Mouse (Mus musculus): ENCODE results near the gene Smurf1. TPM values are rescaled to one million over a fixed set of nuclear protein-coding genes. Genes with fewer than 3 reads are reported as not detected.

Smurf1 gene
- total and polyA plus RNA-seq, 2 experiments from 2014 or later: 22.6 to 58.1 TPM

GRCm38 (mm10) chr5:144919790-144920189 lies 45.9 kb downstream of the Smurf1 start:
- no peak overlapping the region for H3K27ac ChIP-seq
- 91% methylated on average over 8 of the region's 8 CpGs for WGBS
- no peak overlapping the region for H3K4me3 ChIP-seq (ENCODE audit: low read length)
- H3K9ac ChIP-seq (replicated peaks; ENCODE audit: low read length): no peak overlapping the region
- TF ChIP-seq CTCF (IDR thresholded peaks at IDR 0.05; ENCODE audit: low read depth): no peak
- no peaks in the 10 kb centered on the region for H3K36me3 ChIP-seq (ENCODE audit: insufficient read depth, low read length)
- H3K9me3 ChIP-seq (ENCODE audit: low read length): no peaks in the 10 kb centered on the region
- ATAC-seq (no peak), DNase-seq (ENCODE audit: low spot score) (no peak)
- H3K4me2 ChIP-seq (ENCODE audit: low read depth, low read length): no peak overlapping the region
- peaks cover 19% of the 10 kb centered on the region for H3K4me1 ChIP-seq (ENCODE audit: insufficient read depth, low read length)
- no peaks in the 10 kb centered on the region for H3K27me3 ChIP-seq (ENCODE audit: insufficient read depth, low read length)

GRCm38 (mm10) chr5:144919194-144919593 lies 46.5 kb downstream of the Smurf1 start:
- Histone ChIP-seq H3K27ac (no peak overlapping the region), H3K9me3 (ENCODE audit: low read length) (no peaks in the 10 kb centered on the region), H3K36me3 (ENCODE audit: insufficient read depth, low read length) (no peaks in the 10 kb centered on the region), H3K4me2 (ENCODE audit: low read depth, low read length) (no peak overlapping the region), H3K27me3 (ENCODE audit: insufficient read depth, low read length) (no peaks in the 10 kb centered on the region), H3K9ac (replicated peaks; ENCODE audit: low read length) (no peak overlapping the region), H3K4me3 (ENCODE audit: low read length) (no peak overlapping the region), H3K4me1 (ENCODE audit: insufficient read depth, low read length) (peaks cover 22% of the 10 kb centered on the region)
- TF ChIP-seq CTCF (IDR thresholded peaks at IDR 0.05; ENCODE audit: low read depth): no peak
- DNase-seq (ENCODE audit: low spot score): no peak
- ATAC-seq: no peak
- 66% methylated on average over 9 of the region's 9 CpGs for WGBS

DNA sequence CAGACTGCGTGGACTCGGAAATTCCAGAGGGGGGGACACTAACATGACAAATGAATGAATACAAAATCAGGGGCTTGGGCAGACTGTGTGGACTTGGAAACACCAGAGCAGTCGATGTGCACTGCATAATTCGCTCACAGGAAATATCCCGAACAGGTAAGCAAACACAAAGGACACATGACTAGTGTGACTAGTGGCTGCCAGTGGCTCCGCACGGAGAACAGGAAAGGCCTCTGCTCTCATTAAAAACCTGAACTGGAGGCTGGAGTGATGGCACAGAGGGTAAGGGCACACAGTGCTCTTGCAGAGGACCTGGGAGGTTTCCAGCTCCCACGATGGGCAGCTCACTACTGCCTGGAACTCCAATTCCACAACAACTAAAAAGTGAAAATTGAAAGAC lies 47.4 kb downstream of the Smurf1 start:
- Histone ChIP-seq H3K27ac (no peak overlapping the region), H3K36me3 (ENCODE audit: insufficient read depth, low read length) (no peaks in the 10 kb centered on the region), H3K4me2 (ENCODE audit: low read depth, low read length) (no peak overlapping the region), H3K9ac (replicated peaks; ENCODE audit: low read length) (no peak overlapping the region), H3K9me3 (ENCODE audit: low read length) (no peaks in the 10 kb centered on the region), H3K27me3 (ENCODE audit: insufficient read depth, low read length) (no peaks in the 10 kb centered on the region), H3K4me3 (ENCODE audit: low read length) (no peak overlapping the region), H3K4me1 (ENCODE audit: insufficient read depth, low read length) (peaks cover 27% of the 10 kb centered on the region)
- 64% methylated on average over 8 of the region's 8 CpGs for WGBS
- ATAC-seq (no peak), DNase-seq (ENCODE audit: low spot score) (no peak)
- TF ChIP-seq CTCF (IDR thresholded peaks at IDR 0.05; ENCODE audit: low read depth): no peak

DNA sequence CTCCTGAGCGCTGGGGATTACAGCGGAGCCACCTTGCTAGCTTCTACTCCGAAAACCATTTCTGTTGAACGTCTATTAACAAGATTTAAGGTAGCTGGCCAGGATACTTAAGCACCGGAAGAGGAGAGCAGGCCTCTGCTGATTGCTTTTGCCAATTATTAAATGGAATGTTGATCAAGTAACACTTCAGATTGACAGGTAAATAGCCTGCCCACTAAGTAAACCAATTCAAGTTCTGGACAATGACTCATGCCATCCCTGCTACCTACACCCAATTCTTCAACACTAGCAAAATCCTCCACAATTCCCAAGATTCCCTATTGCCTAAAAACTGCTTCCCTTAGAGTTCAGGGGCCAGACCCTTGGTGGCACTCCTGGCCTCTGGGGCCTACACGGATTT lies 48.5 kb downstream of the Smurf1 start:
- 91% methylated on average over 6 of the region's 6 CpGs for WGBS

GRCm38 (mm10) chr5:144915828-144916227 lies 49.8 kb downstream of the Smurf1 start:
- 70% methylated on average over 5 of the region's 5 CpGs for WGBS
- no peak for ATAC-seq

More for the DNA sequence above, 48.5 kb downstream of the Smurf1 start:
- Histone ChIP-seq H3K4me3 (ENCODE audit: low read length) (no peak overlapping the region), H3K27me3 (ENCODE audit: insufficient read depth, low read length) (no peaks in the 10 kb centered on the region), H3K4me2 (ENCODE audit: low read depth, low read length) (no peak overlapping the region), H3K36me3 (ENCODE audit: insufficient read depth, low read length) (no peaks in the 10 kb centered on the region), H3K4me1 (ENCODE audit: insufficient read depth, low read length) (peaks cover 23% of the 10 kb centered on the region), H3K27ac (no peak overlapping the region), H3K9me3 (ENCODE audit: low read length) (no peaks in the 10 kb centered on the region), H3K9ac (replicated peaks; ENCODE audit: low read length) (no peak overlapping the region)
- ATAC-seq (no peak), DNase-seq (ENCODE audit: low spot score) (no peak)
- TF ChIP-seq CTCF (IDR thresholded peaks at IDR 0.05; ENCODE audit: low read depth): no peak

DNA sequence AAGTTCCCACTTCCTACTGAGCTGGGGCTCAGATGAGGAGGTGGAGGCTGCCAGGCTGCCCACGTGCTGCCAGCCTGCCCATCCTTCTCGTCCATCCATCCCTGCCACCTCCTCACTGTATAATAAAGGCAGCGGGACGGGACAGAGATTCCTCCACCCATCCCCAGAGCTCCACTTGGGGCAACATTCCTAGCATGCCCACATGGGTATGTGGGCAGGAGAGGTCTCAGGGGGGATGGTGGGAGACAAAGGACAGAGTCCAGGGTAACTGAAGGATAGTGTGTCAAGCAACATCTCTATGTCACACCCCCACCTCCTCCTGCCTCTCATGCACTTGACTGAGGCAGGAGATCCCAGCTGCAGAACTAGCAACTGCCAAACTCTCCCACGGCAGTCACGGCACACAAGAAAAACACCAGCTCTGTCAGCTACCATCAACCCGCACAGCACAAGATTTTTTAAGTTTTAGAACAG lies 51.2 kb downstream of the Smurf1 start:
- ATAC-seq: 0 out of 2 replicates have a peak, but pooled peaks have one; percentile 7

More at GRCm38 (mm10) chr5:144915828-144916227, 49.8 kb downstream of the Smurf1 start:
- Histone ChIP-seq H3K36me3 (ENCODE audit: insufficient read depth, low read length) (no peaks in the 10 kb centered on the region), H3K4me2 (ENCODE audit: low read depth, low read length) (no peak overlapping the region), H3K27ac (no peak overlapping the region), H3K4me3 (ENCODE audit: low read length) (no peak overlapping the region), H3K4me1 (ENCODE audit: insufficient read depth, low read length) (peaks cover 22% of the 10 kb centered on the region), H3K27me3 (ENCODE audit: insufficient read depth, low read length) (no peaks in the 10 kb centered on the region), H3K9me3 (ENCODE audit: low read length) (no peaks in the 10 kb centered on the region), H3K9ac (replicated peaks; ENCODE audit: low read length) (no peak overlapping the region)
- no peak for DNase-seq (ENCODE audit: low spot score)
- no peak for TF ChIP-seq CTCF (IDR thresholded peaks at IDR 0.05; ENCODE audit: low read depth)

GRCm38 (mm10) chr5:144913923-144914322 lies 51.7 kb downstream of the Smurf1 start:
- ATAC-seq (peak; percentile 60), DNase-seq (ENCODE audit: low spot score) (peak; percentile 40)
- Histone ChIP-seq H3K27ac (0 out of 2 replicates have a peak overlapping the region, but pooled peaks have one; percentile 15), H3K9ac (replicated peaks; ENCODE audit: low read length) (no peak overlapping the region), H3K4me2 (ENCODE audit: low read depth, low read length) (peak overlapping the region; percentile 23), H3K9me3 (ENCODE audit: low read length) (no peaks in the 10 kb centered on the region), H3K36me3 (ENCODE audit: insufficient read depth, low read length) (no peaks in the 10 kb centered on the region), H3K4me3 (ENCODE audit: low read length) (no peak overlapping the region), H3K4me1 (ENCODE audit: insufficient read depth, low read length) (peaks cover 24% of the 10 kb centered on the region; the same call in 1 of the 2 replicates), H3K27me3 (ENCODE audit: insufficient read depth, low read length) (no peaks in the 10 kb centered on the region)
- TF ChIP-seq CTCF (IDR thresholded peaks at IDR 0.05; ENCODE audit: low read depth): no peak
- 46% methylated on average over 16 of the region's 16 CpGs for WGBS

More for the DNA sequence above, 51.2 kb downstream of the Smurf1 start:
- no peaks in the 10 kb centered on the region for H3K27me3 ChIP-seq (ENCODE audit: insufficient read depth, low read length)
- no peak for DNase-seq (ENCODE audit: low spot score)
- H3K9ac ChIP-seq (replicated peaks; ENCODE audit: low read length): no peak overlapping the region
- H3K36me3 ChIP-seq (ENCODE audit: insufficient read depth, low read length): no peaks in the 10 kb centered on the region
- peak overlapping the region; percentile 23 for H3K4me2 ChIP-seq (ENCODE audit: low read depth, low read length)
- H3K9me3 ChIP-seq (ENCODE audit: low read length): no peaks in the 10 kb centered on the region
- no peak overlapping the region for H3K4me3 ChIP-seq (ENCODE audit: low read length)
- no peak for TF ChIP-seq CTCF (IDR thresholded peaks at IDR 0.05; ENCODE audit: low read depth)
- peaks cover 24% of the 10 kb centered on the region; the same call in 1 of the 2 replicates for H3K4me1 ChIP-seq (ENCODE audit: insufficient read depth, low read length)
- no peak overlapping the region for H3K27ac ChIP-seq
- WGBS: 26% methylated on average over 7 of the region's 7 CpGs
